Mouse (Mus musculus) NIH3T3 (cell line): ENCODE data around the gene Ero1lb.
"Not testable (repeated sequence)": the region's sequence is repeated elsewhere in the genome, so short reads cannot be mapped to it uniquely, and the experiment has no call there.

ENCODE experiments used
- DNase-seq: peaks from one replicate; pipeline ENCODE4 v3.0.0-alpha.2; 2012; ENCODE audit warnings: low read depth

The Ero1lb gene

DNA sequence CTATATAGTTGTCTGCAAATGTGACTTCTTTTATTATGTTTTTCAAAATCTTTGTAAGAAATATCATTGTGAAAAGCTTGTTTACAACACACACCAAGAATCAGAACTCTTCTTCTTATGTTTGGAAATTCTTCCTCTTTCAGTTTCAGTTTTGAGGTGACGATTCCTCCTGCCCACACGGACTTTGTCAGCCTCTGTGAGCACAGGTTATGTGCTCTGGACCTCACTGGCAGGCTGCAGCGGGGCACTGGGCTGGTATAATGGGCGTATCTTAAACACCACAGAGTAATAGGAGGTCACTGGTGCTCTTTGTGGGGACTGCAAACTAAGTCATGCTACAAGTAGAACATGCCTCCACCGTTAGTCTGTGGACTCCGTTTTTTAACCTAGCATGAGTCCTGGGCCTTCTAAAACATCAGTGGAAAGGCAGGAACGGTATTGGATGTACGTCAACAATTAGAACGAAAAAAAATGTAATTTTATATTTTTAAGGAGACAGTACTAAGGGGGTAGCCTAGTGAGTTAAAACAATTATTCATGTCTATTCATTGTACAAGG, 9.4 kb downstream of the Ero1lb start:
- peak; percentile 4 for DNase-seq

DNA sequence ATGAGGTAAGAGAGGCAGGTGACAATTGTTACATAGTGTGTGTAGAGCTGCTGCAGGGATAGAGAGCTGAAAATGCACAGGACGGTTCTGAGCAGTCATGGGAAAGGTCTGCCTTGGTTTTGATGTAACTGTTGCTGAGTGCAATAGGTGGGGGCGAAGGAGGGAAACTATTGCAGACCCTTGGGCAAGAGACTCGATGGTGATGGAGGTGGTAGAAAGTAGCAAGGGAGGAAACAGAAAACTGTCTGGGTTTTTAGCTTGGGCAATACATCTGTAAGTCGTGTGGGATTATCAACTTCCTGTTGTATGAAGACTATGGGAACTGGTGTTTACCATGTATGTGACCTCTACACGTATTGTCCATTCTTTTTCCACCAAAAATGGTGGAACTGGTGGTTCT, 12.5 kb downstream of the Ero1lb start:
- DNase-seq, result no peak

DNA sequence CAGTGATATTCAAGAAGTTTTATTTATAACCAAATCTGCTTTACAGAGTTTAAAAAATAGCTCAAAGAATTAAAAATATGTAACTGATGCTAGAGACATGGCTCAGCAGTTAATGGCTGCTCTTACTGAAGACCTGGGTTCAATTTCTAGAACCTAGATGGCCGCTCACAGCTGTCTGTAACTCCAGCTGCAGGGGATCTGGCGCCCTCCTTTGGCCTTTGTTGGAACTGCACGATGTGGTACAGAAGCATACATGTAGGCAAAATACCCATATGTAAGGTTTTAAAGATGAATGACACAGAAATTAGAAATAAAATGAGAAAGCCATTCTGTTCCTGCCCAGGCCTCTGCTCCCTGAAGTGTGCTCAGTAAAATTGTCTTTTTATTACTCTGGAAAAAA, 23.3 kb downstream of the Ero1lb start:
- peak; percentile 73 for DNase-seq

DNA sequence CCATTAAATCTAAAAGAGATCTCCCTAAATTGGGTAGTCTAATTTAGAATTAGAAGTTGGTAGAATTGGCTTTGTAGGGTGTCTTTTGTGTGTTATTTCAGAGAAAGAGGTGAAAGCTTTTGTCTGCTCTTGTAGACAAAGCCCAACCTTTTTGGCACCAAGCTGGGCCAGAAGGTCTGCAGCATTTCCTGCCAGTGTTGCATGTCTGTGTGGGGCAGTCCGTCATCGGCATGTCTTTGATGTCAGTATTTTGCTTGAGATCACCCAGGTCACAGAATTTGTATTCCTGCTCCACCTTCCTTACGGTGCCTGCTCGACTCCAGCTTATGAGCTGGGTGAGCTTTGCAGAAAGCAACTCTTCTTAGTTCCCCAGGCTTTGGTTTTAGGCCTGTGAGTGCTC, 31.4 kb downstream of the Ero1lb start:
- DNase-seq, result not testable (repeated sequence)

DNA sequence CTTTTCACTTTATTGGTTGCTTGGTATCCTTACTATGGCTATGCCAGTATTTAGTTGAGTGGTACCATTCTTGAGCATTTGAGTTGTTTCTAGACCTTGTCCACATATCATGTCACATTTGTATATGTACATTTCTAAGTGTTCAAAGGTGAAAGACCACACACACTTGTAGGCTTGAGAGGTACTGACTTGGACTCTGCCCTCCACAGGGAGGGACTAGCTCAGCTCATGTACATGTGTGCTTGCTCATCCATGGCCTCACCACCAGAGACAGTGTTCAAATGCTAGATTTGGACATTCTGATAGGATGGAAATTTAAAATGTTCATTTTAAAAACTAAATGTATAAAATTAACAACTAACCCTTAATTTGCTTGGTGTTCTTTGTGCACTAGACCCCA, 44.5 kb downstream of the Ero1lb start:
- not testable (repeated sequence) for DNase-seq

DNA sequence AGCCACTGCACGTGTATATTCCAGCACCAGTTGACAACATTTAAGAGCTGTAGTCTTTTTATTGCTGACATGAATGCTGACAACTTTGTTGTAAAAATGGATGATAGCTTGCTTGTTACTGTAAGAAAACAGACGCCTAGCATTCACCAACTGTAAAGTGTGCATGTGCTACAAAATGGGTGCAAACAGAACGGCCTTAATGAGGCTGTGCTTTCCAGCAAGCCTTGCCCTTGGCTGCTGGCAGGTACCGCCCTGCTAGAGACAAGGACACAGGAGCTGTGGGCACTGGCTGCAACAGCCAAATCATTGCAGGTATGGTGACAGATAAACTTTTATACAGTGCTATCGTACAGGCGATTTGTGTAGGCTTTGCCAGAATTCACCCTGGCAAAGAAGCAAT, 48.4 kb downstream of the Ero1lb start:
- not testable (repeated sequence) for DNase-seq

DNA sequence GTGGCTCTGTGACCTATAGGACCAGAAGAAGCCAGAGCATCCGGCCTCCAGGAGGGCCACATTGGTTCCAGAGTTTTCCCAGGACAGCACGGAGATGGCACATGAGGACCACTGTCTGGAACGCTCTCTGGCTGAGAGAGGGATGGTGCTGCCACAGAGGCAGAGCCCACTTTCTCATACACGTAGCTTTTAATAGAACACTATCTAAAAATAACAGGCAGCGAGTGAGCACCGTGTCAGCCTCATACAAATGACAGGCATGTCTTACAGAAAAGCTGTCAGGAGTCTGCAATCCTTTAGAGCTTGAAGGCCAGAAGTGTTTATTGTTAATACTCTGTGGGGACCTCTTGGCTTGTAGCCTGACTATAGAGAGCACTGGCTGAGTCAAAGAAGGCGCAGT, 48.9 kb downstream of the Ero1lb start:
- DNase-seq, result not testable (repeated sequence)

DNA sequence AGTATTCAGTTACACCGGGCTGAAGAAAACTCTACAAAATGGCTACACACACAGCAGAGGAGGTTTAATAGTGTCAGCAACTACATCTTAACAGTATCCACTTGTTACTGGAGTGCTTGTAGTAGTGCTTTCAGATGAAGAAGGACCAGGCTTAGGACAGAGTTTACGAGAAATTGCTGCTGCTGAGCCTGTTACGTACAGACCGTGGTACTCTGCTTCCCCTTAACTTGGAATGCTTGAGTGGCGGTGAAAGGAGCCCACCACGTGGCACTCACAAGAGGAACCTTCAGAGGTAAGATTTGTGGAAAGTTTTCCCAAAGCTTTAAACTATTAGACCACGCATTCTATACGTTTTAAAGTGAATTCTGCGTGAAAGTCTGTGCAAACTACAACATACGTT, 49.3 kb downstream of the Ero1lb start:
- not testable (repeated sequence) for DNase-seq

DNA sequence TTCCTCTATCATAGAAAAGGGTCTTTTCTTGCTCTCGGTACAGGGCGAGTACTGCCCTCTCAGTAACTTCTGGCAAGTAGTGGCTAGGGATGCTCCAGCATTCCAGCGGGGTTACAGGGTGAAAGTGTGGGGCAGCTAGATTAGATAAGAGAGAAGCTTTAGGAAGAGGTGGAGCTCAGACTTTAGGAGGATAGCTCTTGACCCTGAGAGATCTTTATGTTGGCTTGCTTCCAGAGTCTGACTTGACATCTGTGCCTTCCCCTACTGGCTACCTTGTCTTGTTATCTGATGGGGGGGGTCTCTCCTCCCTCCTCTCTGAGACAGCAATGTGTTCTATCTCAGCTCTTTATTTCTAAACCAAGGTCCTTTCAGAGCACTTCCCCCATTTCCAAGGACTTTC, 50.8 kb downstream of the Ero1lb start:
- DNase-seq, result not testable (repeated sequence)

DNA sequence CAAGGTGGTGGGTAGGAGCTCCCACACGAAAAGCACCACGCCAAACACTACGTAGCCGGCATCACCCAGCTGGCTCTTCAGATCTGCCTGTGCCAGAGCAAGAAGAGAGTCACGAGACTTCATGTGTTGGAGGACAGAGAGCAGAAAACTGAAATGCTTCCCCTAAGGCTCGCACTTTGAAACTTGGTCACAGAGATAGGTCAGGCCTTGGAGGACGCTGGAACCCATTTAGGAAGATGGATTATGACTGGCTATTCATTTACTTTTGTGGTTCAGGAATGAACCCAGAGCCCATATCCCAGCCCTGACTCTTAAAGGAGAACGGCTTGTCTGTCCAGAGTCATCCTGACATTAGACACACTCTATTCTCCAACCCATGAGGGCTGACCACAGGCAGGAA, 54.1 kb downstream of the Ero1lb start:
- DNase-seq, result not testable (repeated sequence)

DNA sequence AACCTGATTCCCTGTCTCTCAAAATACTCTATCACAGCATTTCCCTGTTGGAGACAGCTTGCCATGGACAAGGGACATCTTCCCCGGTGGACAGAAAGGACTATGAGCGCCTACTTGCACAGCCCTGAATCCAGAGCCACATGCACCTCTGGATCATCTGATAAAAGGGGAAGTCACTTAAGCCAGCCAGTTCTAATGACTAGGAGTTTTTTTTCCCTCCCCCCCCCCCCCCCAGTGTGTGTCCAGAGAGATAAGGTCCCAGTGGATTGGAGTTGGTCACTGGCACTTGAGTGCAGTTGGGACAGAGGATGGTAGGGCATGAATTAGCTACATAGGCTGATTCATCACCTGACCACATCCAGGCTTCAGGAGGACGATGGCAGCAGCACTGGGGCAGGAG, 60.4 kb downstream of the Ero1lb start:
- not testable (repeated sequence) for DNase-seq

DNA sequence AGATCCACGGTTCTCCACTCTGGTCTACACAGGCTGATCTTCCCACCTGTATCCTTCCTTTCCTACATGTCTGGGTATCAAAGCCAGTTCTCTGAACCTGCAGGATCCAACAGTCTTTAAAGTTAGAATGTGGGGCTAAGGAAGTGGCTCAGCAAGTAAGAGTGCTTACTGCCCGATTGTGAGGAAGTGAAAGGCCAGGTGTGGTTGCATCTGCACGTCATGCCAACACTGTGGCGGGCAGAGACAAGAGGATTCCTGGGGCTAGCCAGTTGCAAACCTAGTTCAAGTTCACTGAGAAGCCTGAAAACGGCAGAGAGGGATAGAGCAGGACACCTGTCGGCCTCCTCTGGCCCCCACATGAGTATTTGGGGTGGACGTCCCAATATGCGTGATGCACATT, 62.1 kb downstream of the Ero1lb start:
- DNase-seq, result not testable (repeated sequence)

DNA sequence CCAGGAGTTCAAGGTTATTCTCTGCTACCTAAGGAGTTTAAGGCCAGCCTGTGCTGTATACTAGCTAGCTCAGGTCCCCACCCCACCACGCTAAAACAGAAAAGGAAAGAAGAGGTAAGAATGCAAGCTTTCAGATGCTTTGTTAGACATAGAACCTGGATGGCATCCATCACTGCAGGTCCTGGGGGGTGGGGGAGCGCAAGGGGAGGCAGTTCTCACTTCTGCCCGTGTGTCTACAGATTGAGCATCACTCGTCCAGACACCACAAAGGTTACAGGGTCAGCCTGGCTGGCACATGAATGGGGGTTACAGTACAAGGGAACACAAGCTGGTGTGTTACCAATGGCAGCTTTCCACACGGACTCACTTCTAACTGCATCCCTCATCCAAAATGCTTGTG, 62.5 kb downstream of the Ero1lb start:
- not testable (repeated sequence) for DNase-seq

DNA sequence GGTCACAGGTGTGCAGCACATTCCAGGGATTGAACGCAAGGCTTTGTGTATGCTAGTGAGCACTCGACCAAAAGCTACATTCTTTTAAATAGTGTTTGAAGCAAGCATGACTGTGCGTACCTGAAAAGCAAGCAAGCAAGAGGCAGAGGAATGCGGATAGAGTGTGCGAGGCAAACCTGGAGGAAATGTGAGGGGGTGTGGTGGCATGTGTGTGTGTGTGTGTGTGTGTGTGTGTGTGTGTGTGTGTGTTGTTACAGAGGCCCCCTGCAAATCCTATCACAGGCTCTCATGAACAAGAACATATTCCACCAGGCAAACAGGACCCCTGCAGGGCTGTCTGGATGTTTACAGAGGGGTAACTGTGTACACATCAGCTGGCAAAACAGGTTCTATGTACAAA, 64.6 kb downstream of the Ero1lb start:
- DNase-seq, result not testable (repeated sequence)

DNA sequence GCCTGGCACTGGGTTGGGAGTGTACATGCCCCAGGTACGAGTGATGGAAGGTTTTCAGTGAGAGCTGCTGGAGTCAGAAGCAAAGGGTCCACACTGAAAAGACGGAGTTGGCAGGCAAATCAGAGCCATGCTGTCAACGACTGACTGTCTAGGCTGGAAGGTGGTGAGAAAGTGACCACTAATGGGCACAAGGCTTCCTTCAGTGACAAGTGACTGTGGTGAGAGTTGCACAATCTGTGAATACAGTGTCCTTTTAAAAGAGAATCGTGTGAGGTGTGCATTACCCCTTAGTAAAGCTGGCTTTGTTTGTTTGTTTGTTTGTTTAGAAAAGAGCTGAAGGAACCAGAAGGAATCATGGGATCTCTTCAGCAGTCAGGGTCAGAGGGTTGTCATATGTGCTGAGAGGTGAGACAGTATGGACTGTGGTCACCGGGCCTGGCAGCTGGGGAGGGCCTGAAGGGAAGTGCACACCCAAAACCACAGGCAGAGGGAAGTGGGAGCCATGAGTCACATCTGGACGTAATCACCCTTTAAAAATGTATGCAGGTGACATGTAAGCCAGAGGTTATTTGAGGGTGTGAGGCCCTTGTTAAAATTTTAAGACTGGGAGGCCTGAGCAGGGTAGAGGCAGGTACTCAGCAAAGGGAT, 69.4 kb downstream of the Ero1lb start:
- not testable (repeated sequence) for DNase-seq

DNA sequence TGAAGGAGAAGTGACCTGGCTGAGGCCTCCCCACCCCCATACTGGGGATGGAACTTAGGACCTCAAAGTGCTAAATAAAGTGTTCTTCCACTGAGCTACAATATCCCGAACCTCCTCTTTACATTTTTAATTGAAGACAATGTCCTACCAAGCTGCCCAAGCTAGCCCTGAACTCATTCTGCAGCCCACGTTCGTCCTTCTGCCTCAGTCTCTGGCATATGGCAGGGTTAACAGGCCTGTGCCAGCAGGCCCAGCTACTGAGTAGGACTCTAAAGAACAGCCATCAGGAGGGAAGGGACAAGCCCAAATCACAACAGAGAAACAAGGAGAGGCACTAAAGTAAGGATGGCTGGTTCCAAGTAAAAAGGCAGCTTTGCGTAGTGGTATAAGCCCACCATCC, 77.1 kb downstream of the Ero1lb start:
- DNase-seq, result not testable (repeated sequence)

DNA sequence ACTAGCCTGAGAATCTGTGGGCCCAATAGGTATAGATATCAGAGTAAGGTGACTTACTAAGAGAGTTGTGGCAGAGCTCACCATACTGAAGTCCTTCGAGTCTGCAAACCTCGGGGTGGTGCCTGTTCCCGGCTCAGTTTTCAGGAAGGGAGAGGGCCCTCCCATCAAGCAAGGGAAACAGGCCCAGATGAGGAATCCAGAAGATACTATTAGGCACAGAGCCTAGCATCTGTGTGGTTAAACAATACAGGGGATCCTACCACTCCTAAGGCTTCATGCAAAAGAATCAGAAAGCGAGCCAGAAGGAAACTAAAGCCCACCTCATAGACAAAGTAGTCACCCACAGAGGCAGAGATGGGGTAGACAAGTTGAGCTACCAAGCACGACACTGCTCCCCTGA, 81.0 kb downstream of the Ero1lb start:
- DNase-seq, result not testable (repeated sequence)

DNA sequence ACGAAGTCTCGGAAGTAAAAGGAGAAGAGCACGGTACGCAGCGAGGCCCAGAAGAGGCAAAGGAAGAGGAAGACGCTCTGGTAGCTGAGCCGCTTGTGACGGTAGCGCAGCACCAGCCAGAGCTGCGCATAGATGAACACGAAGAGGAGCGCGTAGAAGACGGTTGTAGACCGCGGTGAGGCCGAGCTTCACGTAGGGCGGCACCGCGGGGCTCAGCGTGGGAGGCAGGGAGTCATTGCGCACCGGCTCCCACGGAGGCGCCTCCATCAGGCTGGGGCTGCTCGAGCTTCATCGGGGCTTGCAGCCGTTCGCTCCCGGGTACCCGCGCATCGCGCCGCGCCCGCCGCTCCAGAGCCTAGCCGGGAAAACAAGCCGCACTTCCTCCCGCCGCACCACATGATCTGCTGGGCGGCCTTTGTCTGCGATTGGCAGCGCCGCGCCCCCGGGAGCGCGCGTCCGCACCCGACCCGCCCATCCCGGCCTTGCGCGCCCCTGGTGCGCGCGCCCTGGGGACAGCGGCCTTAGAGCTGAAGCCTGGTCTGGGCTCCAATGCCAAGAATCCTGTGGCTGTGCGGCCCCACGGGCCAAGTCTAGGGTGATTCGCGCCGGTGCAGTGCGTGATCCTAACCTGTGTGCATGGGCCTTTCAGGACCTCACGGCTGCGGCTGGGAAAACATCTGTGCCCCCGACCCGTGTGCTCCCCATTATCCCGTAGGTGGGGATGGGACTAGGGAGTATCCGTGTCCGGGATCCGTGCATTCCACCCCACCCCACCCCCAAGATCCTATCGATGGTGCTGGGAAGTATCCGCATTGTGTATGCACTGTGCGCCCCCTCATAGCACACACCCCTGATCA, 84.6 kb downstream of the Ero1lb start:
- peak; percentile 68 for DNase-seq

DNA sequence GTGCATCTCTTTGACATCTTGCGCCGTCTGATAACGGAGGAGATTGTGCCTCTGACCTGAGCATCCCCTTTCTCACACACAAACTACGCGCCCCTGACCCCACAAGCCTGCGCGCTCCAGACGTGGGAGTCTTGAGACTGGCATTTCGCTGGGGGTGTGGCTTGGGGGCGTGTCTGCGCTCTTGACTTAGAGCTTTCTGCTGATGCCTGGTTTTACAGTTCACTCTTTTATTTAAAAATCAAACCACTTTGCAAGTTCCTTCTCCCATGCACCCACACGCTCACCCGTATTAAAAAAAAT, 85.2 kb downstream of the Ero1lb start:
- DNase-seq, result peak; percentile 59
